Mouse (Mus musculus): Measurements from ENCODE around the gene Gm28230. TPM values are rescaled to one million over a fixed set of nuclear protein-coding genes. Genes with fewer than 3 reads are reported as not detected.

The Gm28230 gene
- total RNA-seq, 2 experiments from 2014 or later: 0.21 to 0.43 TPM

- peak; percentile 82 for DNase-seq
These were observed 22.0 kb upstream of the Gm28230 start, which contains the start of gene Hoxd8 for GRCm38 (mm10) chr2:74704393-74704998. Gene Hoxd8 (plus strand): TSS chr2:74704615.

- DNase-seq: peak; percentile 65
These were observed 21.5 kb upstream of the Gm28230 start for GRCm38 (mm10) chr2:74704999-74705466.

- peak; percentile 59 for DNase-seq
These were observed 20.9 kb upstream of the Gm28230 start for GRCm38 (mm10) chr2:74705467-74706089.

- no peak for DNase-seq
These were observed 20.1 kb upstream of the Gm28230 start for GRCm38 (mm10) chr2:74706393-74706960.

GRCm38 (mm10) chr2:74707599-74707998 is 18.9 kb upstream of the Gm28230 start:
- DNase-seq: no peak

- DNase-seq: no peak
These were observed 17.9 kb upstream of the Gm28230 start for GRCm38 (mm10) chr2:74708676-74709075.

- DNase-seq: no peak
These were observed 16.8 kb upstream of the Gm28230 start for GRCm38 (mm10) chr2:74709465-74710419.

GRCm38 (mm10) chr2:74710929-74711543 is 15.5 kb upstream of the Gm28230 start:
- DNase-seq: no peak

GRCm38 (mm10) chr2:74711721-74712621 is 14.6 kb upstream of the Gm28230 start, which contains the start of the genes Hoxd3 and Hoxd4:
Gene Hoxd3 (plus strand): TSS chr2:74711927.
Gene Hoxd4 (plus strand): TSS chr2:74711929.
- peak; percentile 69 for DNase-seq

GRCm38 (mm10) chr2:74713239-74714150 is 13.0 kb upstream of the Gm28230 start:
- DNase-seq: no peak

GRCm38 (mm10) chr2:74714156-74714789 is 12.3 kb upstream of the Gm28230 start:
- DNase-seq: no peak

- DNase-seq: no peak
These were observed 11.6 kb upstream of the Gm28230 start for GRCm38 (mm10) chr2:74714881-74715280.

- DNase-seq: peak; percentile 98
These were observed 10.9 kb upstream of the Gm28230 start for GRCm38 (mm10) chr2:74715504-74716241.

GRCm38 (mm10) chr2:74720384-74720783 is 6.1 kb upstream of the Gm28230 start:
- DNase-seq: no peak

GRCm38 (mm10) chr2:74720955-74721491 is 5.5 kb upstream of the Gm28230 start:
- DNase-seq: no peak

- no peak for DNase-seq
These were observed 4.6 kb upstream of the Gm28230 start for GRCm38 (mm10) chr2:74721882-74722281.

GRCm38 (mm10) chr2:74722949-74723348 is 3.6 kb upstream of the Gm28230 start:
- no peak for DNase-seq

Measured in gastrocnemius, postnatal 10 days (tissue).